Mouse (Mus musculus): ENCODE data around the gene Cdc37l1.

- no peak for TF ChIP-seq POLR2A (IDR thresholded peaks at IDR 0.05; ENCODE audit: borderline replicate concordance, extremely low read depth, low read depth, low read length)
- TF ChIP-seq CTCF (IDR thresholded peaks at IDR 0.05; ENCODE audit: insufficient read depth, low read length) = no peak
Observed at GRCm38 (mm10) chr19:29045369-29045768, 55.2 kb downstream of the Cdc37l1 start.
